22 mouse cellular contexts compared by ENCODE assay signal in the genomic region with DNA sequence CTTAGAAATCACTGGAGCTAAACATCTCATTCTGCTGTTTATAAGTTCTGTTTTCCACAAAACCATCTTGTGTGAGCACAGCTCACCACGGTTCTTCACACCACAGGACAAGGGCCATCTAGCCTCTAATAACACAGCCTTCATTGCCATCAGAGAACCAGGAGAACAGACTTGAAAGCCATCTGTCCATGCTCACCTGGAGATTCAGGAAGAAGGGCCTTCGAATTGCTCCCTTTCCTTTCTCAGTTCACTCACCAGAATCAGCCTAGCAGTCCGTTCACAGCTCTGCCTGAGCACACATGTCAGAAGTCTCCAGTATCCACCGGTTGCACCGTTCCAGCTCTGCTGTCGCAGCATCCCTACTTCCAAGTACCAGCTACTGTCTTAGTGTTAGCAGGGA. TPM values are rescaled to one million over a fixed set of nuclear protein-coding genes. Genes with fewer than 3 reads are reported as not detected.
DNase-seq lines count a peak whose midpoint lies in the region; ATAC-seq lines count a peak whose summit lies in the region.
"Had no signal": no experiment of that assay in that cellular context is flagged by ENCODE, and none has a peak within 500 bp of the region (broad histone marks: within the 10 kb centered on the region; RNA-seq: fewer than 3 reads in every experiment).

No protein-coding gene starts in this region.

- intact Hi-C loops in heart, postnatal 10 days (cut with DNase I) = no loop called here

- DNase-seq in cerebellum, postnatal 10 days = no peak
- peak; percentile 50 to 68 for DNase-seq in cerebellum, adult 18-20 months
- peak; percentile 70 for DNase-seq in cerebellum, adult 9-10 months
- DNase-seq in cerebellum, postnatal 36 days = peak; percentile 33 to 54
- DNase-seq in kidney, postnatal 10 days = no peak
- no peak for DNase-seq in heart, postnatal 10 days
- no peak for DNase-seq in T-cell, adult 2 months (ENCODE audit: low spot score)
- DNase-seq: adrenal gland, adult 2 months; adrenal gland, postnatal 14 days; embryo, embryonic 11 days; forebrain, postnatal 0 days; gastrocnemius, adult 2 months; gastrocnemius, postnatal 14 days; heart, adult 11 months; heart, postnatal 36 days; kidney, adult 11 months; kidney, adult 8-10 months had no signal

- ATAC-seq in cerebellum, adult (ENCODE audit: insufficient number of reproducible peaks, low FRiP score, low TSS enrichment) = peak; percentile 73; the same call in 1 of the 2 replicates
- ATAC-seq: forebrain, embryonic 14.5 days; forebrain, postnatal 0 days; hindbrain, embryonic 16.5 days; intestine, embryonic 15.5 days; Patski had no signal

RNA-seq across cellular contexts. Expression of gene Syt9, which starts 44.4 kb away (rescaled TPM):
- under 1 TPM; 0.10 to 0.15 TPM for total RNA-seq in heart, postnatal 10 days (2021)
- total RNA-seq: heart, postnatal 36 days had no signal

Comparison
In these comparisons a context has a peak if more than half of its experiments do, and no peak if none do; other contexts are left out.
1. DNase-seq: peak in cerebellum, adult 18-20 months (2 of 2), cerebellum, adult 9-10 months (single experiment) and cerebellum, postnatal 36 days (2 of 2); none in cerebellum, postnatal 10 days (0 of 2), kidney, postnatal 10 days (single experiment), heart, postnatal 10 days (0 of 2) and T-cell, adult 2 months (single experiment).